Mouse (Mus musculus) limb, embryonic 13.5 days (tissue): Measurements from ENCODE around the gene Pde1b. TPM values are rescaled to one million over a fixed set of nuclear protein-coding genes. Genes with fewer than 3 reads are reported as not detected.

ENCODE experiments used
- ATAC-seq: fragments of 200-750 bp; cut with Nextera tagmentation; 2 replicates; pipeline ENCODE4 v1.8.0; 2017; ENCODE audit warnings: low read depth, moderate number of reproducible peaks, moderate TSS enrichment; ENCODE audit not compliant: low FRiP score
- H3K27ac ChIP-seq: fragments of 300-500 bp; sonication (generic); 2 replicates; pipeline ENCODE4 v1.5.1; 2015; ENCODE audit warnings: inconsistent platforms, mild to moderate bottlenecking, moderate library complexity
- H3K27me3 ChIP-seq: fragments of 300-500 bp; sonication (generic); 2 replicates; pipeline ENCODE4 v1.6.1; 2015; ENCODE audit warnings: mild to moderate bottlenecking, inconsistent platforms
- H3K36me3 ChIP-seq: fragments of 300-500 bp; sonication (generic); 2 replicates; pipeline ENCODE4 v1.6.1; 2015; ENCODE audit warnings: inconsistent platforms, mild to moderate bottlenecking, moderate library complexity
- H3K4me1 ChIP-seq: fragments of 300-500 bp; sonication (generic); 2 replicates; pipeline ENCODE4 v1.6.1; 2015; ENCODE audit warnings: inconsistent platforms
- H3K4me2 ChIP-seq: fragments of 300-500 bp; sonication (generic); replicated peaks from 2 replicates; pipeline ENCODE4 v1.6.1; 2015; ENCODE audit warnings: inconsistent platforms, mild to moderate bottlenecking, moderate library complexity
- H3K4me3 ChIP-seq: fragments of 300-500 bp; sonication (generic); 2 replicates; pipeline ENCODE4 v1.5.1; 2015; ENCODE audit warnings: moderate library complexity, mild to moderate bottlenecking, inconsistent platforms
- H3K9ac ChIP-seq: fragments of 300-500 bp; sonication (generic); 2 replicates; pipeline ENCODE4 v1.6.1; 2015; ENCODE audit warnings: mild to moderate bottlenecking, inconsistent platforms
- H3K9me3 ChIP-seq: fragments of 300-500 bp; sonication (generic); 2 replicates; pipeline ENCODE4 v1.6.1; 2016; ENCODE audit warnings: inconsistent platforms
- WGBS: fragments of 180-500 bp; shearing (Covaris S2); methylation state at CpG from one replicate; pipeline ENCODE4 v1.1.7; 2015; 5-methylcytosine and 5-hydroxymethylcytosine counted together
- polyA plus RNA-seq: library from polyadenylated mRNA; unstranded; fragments of >200 nt; fragmentation: Nextera tagmentation; extraction: Ambion mirVana; gene quantifications from 2 replicates; pipeline ENCODE4 v1.2.1, GENCODE M21; 2015

Pde1b gene
- polyA plus RNA-seq, 1 experiment from 2014 or later = 4.8 TPM

GRCm38 (mm10) chr15:103536456-103536855 is 33.6 kb downstream of the Pde1b start:
- H3K27me3 ChIP-seq = peaks cover 59% of the 10 kb centered on the region
- WGBS = 37% methylated on average over 2 of the region's 2 CpGs
- peak overlapping the region; percentile 75; the same call in 1 of the 2 replicates for H3K9ac ChIP-seq
- peaks cover 23% of the 10 kb centered on the region for H3K4me1 ChIP-seq
- no peaks in the 10 kb centered on the region for H3K9me3 ChIP-seq
- no peaks in the 10 kb centered on the region for H3K36me3 ChIP-seq
- no peak for ATAC-seq
- H3K27ac ChIP-seq = no peak overlapping the region
- H3K4me2 ChIP-seq = peak overlapping the region; percentile 95; the same call in 1 of the 2 replicates
- no peak overlapping the region for H3K4me3 ChIP-seq

- no peak overlapping the region for H3K27ac ChIP-seq
- peak overlapping the region; percentile 95 for H3K4me2 ChIP-seq
- H3K36me3 ChIP-seq = no peaks in the 10 kb centered on the region
- WGBS = under 1% methylated on average over 37 of the region's 37 CpGs
- no peaks in the 10 kb centered on the region for H3K9me3 ChIP-seq
- peak overlapping the region; percentile 70 for H3K4me3 ChIP-seq
- peaks cover 61% of the 10 kb centered on the region for H3K27me3 ChIP-seq
- peak; percentile 51 for ATAC-seq
- peak overlapping the region; percentile 75 for H3K9ac ChIP-seq
- peaks cover 23% of the 10 kb centered on the region for H3K4me1 ChIP-seq
These were observed 34.4 kb downstream of the Pde1b start for GRCm38 (mm10) chr15:103537011-103537821.

- Histone ChIP-seq H3K27ac (no peak within 1 kb of the TSS), H3K9me3 (no peaks in the 10 kb centered on the region), H3K4me1 (peaks cover 23% of the 10 kb centered on the region), H3K4me2 (peak within 1 kb of the TSS; percentile 95), H3K4me3 (peak within 1 kb of the TSS; percentile 70), H3K36me3 (no peaks in the 10 kb centered on the region), H3K27me3 (peaks cover 64% of the 10 kb centered on the region), H3K9ac (peak within 1 kb of the TSS; percentile 75)
- peak; percentile 84 for ATAC-seq
- WGBS = 0% methylated on average over 36 of the region's 36 CpGs
These were observed 35.0 kb downstream of the Pde1b start, which contains the start of gene Ppp1r1a for GRCm38 (mm10) chr15:103537822-103538213. Gene Ppp1r1a (minus strand): TSS chr15:103538003.

GRCm38 (mm10) chr15:103539259-103539658 is 36.4 kb downstream of the Pde1b start:
- Histone ChIP-seq H3K27me3 (peaks cover 63% of the 10 kb centered on the region), H3K4me2 (no peak overlapping the region), H3K4me1 (peaks cover 23% of the 10 kb centered on the region), H3K4me3 (no peak overlapping the region), H3K36me3 (no peaks in the 10 kb centered on the region), H3K9me3 (no peaks in the 10 kb centered on the region), H3K27ac (no peak overlapping the region), H3K9ac (no peak overlapping the region)
- WGBS = 60% methylated on average over 2 of the region's 2 CpGs
- ATAC-seq = no peak

GRCm38 (mm10) chr15:103540646-103541045 is 37.8 kb downstream of the Pde1b start:
- Histone ChIP-seq H3K9ac (no peak overlapping the region), H3K4me3 (no peak overlapping the region), H3K4me2 (no peak overlapping the region), H3K4me1 (peaks cover 23% of the 10 kb centered on the region), H3K27ac (no peak overlapping the region), H3K9me3 (no peaks in the 10 kb centered on the region), H3K27me3 (peaks cover 49% of the 10 kb centered on the region), H3K36me3 (no peaks in the 10 kb centered on the region)
- ATAC-seq = no peak
- WGBS = 81% methylated on average over 1 of the region's 1 CpGs

GRCm38 (mm10) chr15:103542526-103542925 is 39.7 kb downstream of the Pde1b start:
- Histone ChIP-seq H3K27me3 (peaks cover 32% of the 10 kb centered on the region), H3K4me3 (no peak overlapping the region), H3K4me1 (peaks cover 13% of the 10 kb centered on the region), H3K9ac (no peak overlapping the region), H3K36me3 (no peaks in the 10 kb centered on the region), H3K9me3 (no peaks in the 10 kb centered on the region), H3K4me2 (no peak overlapping the region), H3K27ac (no peak overlapping the region)
- no peak for ATAC-seq

- ATAC-seq = no peak
- 85% methylated on average over 3 of the region's 3 CpGs for WGBS
These were observed 45.1 kb downstream of the Pde1b start for GRCm38 (mm10) chr15:103547983-103548382.

GRCm38 (mm10) chr15:103549475-103549874 is 46.6 kb downstream of the Pde1b start:
- H3K27me3 ChIP-seq = 0 out of 2 replicates have a peak, but pooled peaks cover 3% of the 10 kb centered on the region
- 0 out of 2 replicates have a peak, but pooled peaks cover 3% of the 10 kb centered on the region for H3K4me1 ChIP-seq
- no peaks in the 10 kb centered on the region for H3K36me3 ChIP-seq
- ATAC-seq = no peak
- 100% methylated on average over 1 of the region's 1 CpGs for WGBS
- no peak overlapping the region for H3K9ac ChIP-seq
- no peak overlapping the region for H3K27ac ChIP-seq
- H3K4me2 ChIP-seq = no peak overlapping the region
- H3K9me3 ChIP-seq = no peaks in the 10 kb centered on the region
- no peak overlapping the region for H3K4me3 ChIP-seq

More at GRCm38 (mm10) chr15:103547983-103548382, 45.1 kb downstream of the Pde1b start:
- H3K27ac ChIP-seq = no peak overlapping the region
- H3K36me3 ChIP-seq = no peaks in the 10 kb centered on the region
- H3K27me3 ChIP-seq = 0 out of 2 replicates have a peak, but pooled peaks cover 3% of the 10 kb centered on the region
- no peak overlapping the region for H3K9ac ChIP-seq
- H3K4me3 ChIP-seq = no peak overlapping the region
- H3K4me1 ChIP-seq = 0 out of 2 replicates have a peak, but pooled peaks cover 3% of the 10 kb centered on the region
- no peaks in the 10 kb centered on the region for H3K9me3 ChIP-seq
- H3K4me2 ChIP-seq = no peak overlapping the region

- no peak overlapping the region for H3K4me3 ChIP-seq
- H3K27me3 ChIP-seq = 0 out of 2 replicates have a peak, but pooled peaks cover 3% of the 10 kb centered on the region
- H3K4me2 ChIP-seq = no peak overlapping the region
- no peaks in the 10 kb centered on the region for H3K9me3 ChIP-seq
- H3K9ac ChIP-seq = no peak overlapping the region
- H3K4me1 ChIP-seq = 0 out of 2 replicates have a peak, but pooled peaks cover 3% of the 10 kb centered on the region
- 5% methylated on average over 1 of the region's 1 CpGs for WGBS
- ATAC-seq = no peak
- no peaks in the 10 kb centered on the region for H3K36me3 ChIP-seq
- H3K27ac ChIP-seq = no peak overlapping the region
These were observed 48.2 kb downstream of the Pde1b start for GRCm38 (mm10) chr15:103551053-103551452.

- H3K27me3 ChIP-seq = 0 out of 2 replicates have a peak, but pooled peaks cover 3% of the 10 kb centered on the region
- H3K27ac ChIP-seq = no peak overlapping the region
- 50% methylated on average over 3 of the region's 3 CpGs for WGBS
- H3K4me3 ChIP-seq = no peak overlapping the region
- H3K9ac ChIP-seq = no peak overlapping the region
- H3K9me3 ChIP-seq = no peaks in the 10 kb centered on the region
- no peak overlapping the region for H3K4me2 ChIP-seq
- H3K4me1 ChIP-seq = 0 out of 2 replicates have a peak, but pooled peaks cover 3% of the 10 kb centered on the region
- no peaks in the 10 kb centered on the region for H3K36me3 ChIP-seq
- no peak for ATAC-seq
These were observed 49.4 kb downstream of the Pde1b start for GRCm38 (mm10) chr15:103552096-103552690.

GRCm38 (mm10) chr15:103564981-103565380 is 62.1 kb downstream of the Pde1b start, which contains the start of gene Glycam1:
Gene Glycam1 (minus strand): TSS chr15:103565081.
- H3K27me3 ChIP-seq = no peaks in the 10 kb centered on the region
- H3K9me3 ChIP-seq = no peaks in the 10 kb centered on the region
- H3K36me3 ChIP-seq = no peaks in the 10 kb centered on the region
- ATAC-seq = no peak
- no peak within 1 kb of the TSS for H3K27ac ChIP-seq
- H3K4me1 ChIP-seq = no peaks in the 10 kb centered on the region
- no peak within 1 kb of the TSS for H3K4me3 ChIP-seq
- H3K9ac ChIP-seq = no peak within 1 kb of the TSS
- no peak within 1 kb of the TSS for H3K4me2 ChIP-seq
